Mouse (Mus musculus) hindbrain, embryonic 14.5 days (tissue): ENCODE measurements at regions not wholly inside any gene's neighbourhood (a gene's known extent, or its start where the extent isn't known, plus 50 kb on each side); places are given as distances from the start of the nearest gene placed in this dataset.

Source experiments
- ATAC-seq: fragments of 200-750 bp; cut with Nextera tagmentation; 2 replicates; pipeline ENCODE4 v1.8.0; 2017; ENCODE audit warnings: moderate number of reproducible peaks, mild to moderate bottlenecking, moderate TSS enrichment, moderate library complexity; ENCODE audit not compliant: low FRiP score
- DNase-seq: peaks from one replicate; pipeline ENCODE4 v3.0.0-alpha.2; 2015; ENCODE audit warnings: low spot score
- H3K27ac ChIP-seq: fragments of 300-500 bp; sonication (generic); 2 replicates; pipeline ENCODE4 v1.5.1; 2014; ENCODE audit warnings: mild to moderate bottlenecking, moderate library complexity
- H3K27me3 ChIP-seq: fragments of 300-500 bp; sonication (generic); 2 replicates; pipeline ENCODE4 v1.6.1; 2014; ENCODE audit warnings: mild to moderate bottlenecking, low read length, mixed read lengths; ENCODE audit not compliant: control insufficient read depth, insufficient read depth
- H3K36me3 ChIP-seq: fragments of 300-500 bp; sonication (generic); replicated peaks from 2 replicates; pipeline ENCODE4 v1.6.1; 2014; ENCODE audit not compliant: control insufficient read depth, insufficient read depth
- H3K4me1 ChIP-seq: fragments of 300-500 bp; sonication (generic); replicated peaks from 2 replicates; pipeline ENCODE4 v1.6.1; 2014; ENCODE audit warnings: antibody characterized with exemption, low read length, mixed read lengths; ENCODE audit not compliant: control insufficient read depth, insufficient read depth
- H3K4me2 ChIP-seq: fragments of 300-500 bp; sonication (generic); replicated peaks from 2 replicates; pipeline ENCODE4 v1.6.1; 2014; ENCODE audit warnings: mild to moderate bottlenecking, moderate library complexity
- H3K4me3 ChIP-seq: fragments of 300-500 bp; sonication (generic); replicated peaks from 2 replicates; pipeline ENCODE4 v1.5.1; 2014; ENCODE audit warnings: mild to moderate bottlenecking, low read length
- H3K9ac ChIP-seq: fragments of 300-500 bp; sonication (generic); 2 replicates; pipeline ENCODE4 v1.6.1; 2014
- H3K9me3 ChIP-seq: fragments of 300-500 bp; sonication (generic); 2 replicates; pipeline ENCODE4 v1.6.1; 2016; ENCODE audit warnings: low read length; ENCODE audit not compliant: control insufficient read depth
- WGBS: fragments of 180-500 bp; shearing (Covaris S2); extraction: QIAGEN DNeasy Blood & Tissue Kit; methylation state at CpG from one replicate; pipeline ENCODE4 v1.1.7; 2014; 5-methylcytosine and 5-hydroxymethylcytosine counted together

DNA sequence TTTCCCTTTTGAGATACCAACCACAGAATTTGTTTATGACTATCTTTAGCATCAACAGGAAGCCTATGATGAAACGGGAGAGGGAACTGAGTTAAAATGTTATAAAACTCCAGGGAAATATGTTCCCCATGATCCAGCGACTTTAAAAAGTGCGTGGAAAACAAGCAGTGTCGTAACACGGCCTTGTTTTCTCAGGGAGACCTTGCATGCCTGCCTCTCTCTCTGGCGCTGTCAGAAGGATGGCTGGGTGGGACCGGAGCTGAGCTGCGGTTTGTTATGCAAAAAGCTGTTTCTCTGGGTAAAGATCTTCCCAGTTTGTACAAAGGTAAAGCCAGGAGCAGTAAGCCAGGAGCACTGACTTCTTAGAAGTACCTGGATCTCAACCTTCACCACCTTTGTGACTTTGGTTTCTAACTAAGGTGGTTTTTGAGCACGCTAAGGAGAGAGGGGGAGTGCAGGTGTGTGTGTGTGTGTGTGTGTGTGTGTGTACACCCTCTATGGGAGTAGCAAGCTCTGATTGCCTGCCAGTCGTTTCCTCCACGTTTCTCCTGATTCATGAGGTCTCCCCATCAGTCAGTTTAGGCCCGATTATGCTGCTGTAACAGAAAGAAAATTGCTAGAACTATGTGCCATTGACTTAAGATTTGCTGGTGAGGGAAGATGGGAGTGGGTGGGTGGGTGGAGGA lies 107.3 kb upstream of the Rap1b start:
- H3K4me2 ChIP-seq: no peak overlapping the region
- H3K4me3 ChIP-seq: no peak overlapping the region
- H3K27ac ChIP-seq: no peak overlapping the region
- H3K9me3 ChIP-seq: no peaks in the 10 kb centered on the region
- DNase-seq (no peak), ATAC-seq (no peak)
- H3K27me3 ChIP-seq: no peaks in the 10 kb centered on the region
- WGBS: 28% methylated on average over 12 of the region's 12 CpGs
- no peaks in the 10 kb centered on the region for H3K4me1 ChIP-seq
- H3K36me3 ChIP-seq: no peaks in the 10 kb centered on the region
- no peak overlapping the region for H3K9ac ChIP-seq

DNA sequence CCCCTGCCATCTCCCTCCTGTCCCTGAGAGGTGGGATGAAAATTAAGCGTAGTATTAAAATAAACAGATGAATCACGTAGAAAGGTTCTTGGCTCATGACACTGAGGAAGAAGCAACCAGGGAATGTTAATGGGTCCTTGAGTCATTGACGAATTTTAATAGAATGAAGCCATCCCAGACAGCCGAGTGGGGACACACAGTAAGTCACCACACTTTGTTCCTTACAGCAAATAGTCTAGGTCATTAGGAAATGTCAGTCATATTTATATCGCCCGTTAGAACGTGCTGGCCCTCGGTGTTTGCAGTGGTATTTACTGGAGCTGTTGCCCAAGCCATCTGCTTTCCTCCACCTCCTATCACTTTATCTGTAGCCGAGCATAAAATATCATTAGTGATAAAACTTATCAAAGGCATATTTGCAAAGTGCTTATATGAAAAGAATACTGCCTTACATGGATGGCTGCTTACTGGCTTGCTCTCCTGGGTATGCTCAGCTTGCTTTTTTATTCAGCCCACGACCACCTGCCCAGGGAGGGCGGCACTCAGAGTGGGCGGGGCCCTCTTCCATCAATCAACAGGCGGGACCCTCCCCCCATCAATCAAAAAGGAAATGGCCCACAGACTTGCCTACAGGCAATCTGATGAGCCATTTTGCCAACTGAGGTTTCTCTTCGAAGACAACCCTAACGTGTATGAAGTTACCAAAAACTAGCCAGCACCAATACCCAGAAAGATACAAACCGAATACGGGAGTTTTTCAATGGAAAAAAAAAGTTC lies 110.5 kb upstream of the Rap1b start:
- Histone ChIP-seq H3K27me3 (no peaks in the 10 kb centered on the region), H3K4me2 (no peak overlapping the region), H3K36me3 (no peaks in the 10 kb centered on the region), H3K27ac (no peak overlapping the region), H3K9me3 (no peaks in the 10 kb centered on the region), H3K4me3 (no peak overlapping the region), H3K9ac (no peak overlapping the region), H3K4me1 (no peaks in the 10 kb centered on the region)
- 75% methylated on average over 17 of the region's 17 CpGs for WGBS
- DNase-seq: no peak
- ATAC-seq: no peak

GRCm38 (mm10) chr10:117974706-117975105 lies 128.9 kb upstream of the Rap1b start:
- Histone ChIP-seq H3K4me2 (no peak overlapping the region), H3K27ac (no peak overlapping the region), H3K9me3 (no peaks in the 10 kb centered on the region), H3K27me3 (no peaks in the 10 kb centered on the region), H3K4me1 (no peaks in the 10 kb centered on the region), H3K36me3 (no peaks in the 10 kb centered on the region), H3K9ac (no peak overlapping the region), H3K4me3 (no peak overlapping the region)
- ATAC-seq: no peak
- no peak for DNase-seq
- 78% methylated on average over 6 of the region's 6 CpGs for WGBS

DNA sequence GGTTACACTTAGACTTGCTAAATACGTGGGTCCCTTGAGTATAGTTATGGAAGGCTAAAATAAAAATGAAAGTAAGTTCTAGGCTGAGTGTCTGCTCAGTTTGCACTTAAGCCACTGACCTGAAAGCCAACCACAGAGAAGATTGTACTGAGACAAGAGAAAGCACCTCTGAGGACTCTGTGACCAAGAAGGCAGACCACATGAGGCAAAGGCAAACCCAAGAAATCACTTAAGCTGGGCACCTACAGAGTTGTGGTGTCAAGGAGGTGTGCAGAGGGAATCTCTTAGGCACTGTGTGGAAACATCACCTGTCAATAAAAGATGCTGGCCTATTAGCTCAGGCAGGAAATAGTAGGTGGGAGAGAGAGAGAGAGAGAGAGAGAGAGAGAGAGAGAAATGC lies 129.6 kb upstream of the Rap1b start:
- H3K36me3 ChIP-seq: no peaks in the 10 kb centered on the region
- WGBS: 90% methylated on average over 1 of the region's 1 CpGs
- H3K27me3 ChIP-seq: no peaks in the 10 kb centered on the region
- no peaks in the 10 kb centered on the region for H3K4me1 ChIP-seq
- H3K9me3 ChIP-seq: no peaks in the 10 kb centered on the region
- no peak for ATAC-seq
- no peak overlapping the region for H3K4me3 ChIP-seq
- no peak overlapping the region for H3K9ac ChIP-seq
- H3K27ac ChIP-seq: no peak overlapping the region
- no peak overlapping the region for H3K4me2 ChIP-seq
- DNase-seq: no peak

- no peak overlapping the region for H3K27ac ChIP-seq
- ATAC-seq (no peak), DNase-seq (no peak)
- WGBS: 90% methylated on average over 4 of the region's 4 CpGs
- 0 out of 2 replicates have a peak, but pooled peaks cover 7% of the 10 kb centered on the region for H3K4me1 ChIP-seq
- no peak overlapping the region for H3K9ac ChIP-seq
- H3K4me2 ChIP-seq: no peak overlapping the region
- no peaks in the 10 kb centered on the region for H3K9me3 ChIP-seq
- no peaks in the 10 kb centered on the region for H3K27me3 ChIP-seq
- no peak overlapping the region for H3K4me3 ChIP-seq
- H3K36me3 ChIP-seq: no peaks in the 10 kb centered on the region
Observed at GRCm38 (mm10) chr10:117979091-117979490, 133.3 kb upstream of the Rap1b start.

DNA sequence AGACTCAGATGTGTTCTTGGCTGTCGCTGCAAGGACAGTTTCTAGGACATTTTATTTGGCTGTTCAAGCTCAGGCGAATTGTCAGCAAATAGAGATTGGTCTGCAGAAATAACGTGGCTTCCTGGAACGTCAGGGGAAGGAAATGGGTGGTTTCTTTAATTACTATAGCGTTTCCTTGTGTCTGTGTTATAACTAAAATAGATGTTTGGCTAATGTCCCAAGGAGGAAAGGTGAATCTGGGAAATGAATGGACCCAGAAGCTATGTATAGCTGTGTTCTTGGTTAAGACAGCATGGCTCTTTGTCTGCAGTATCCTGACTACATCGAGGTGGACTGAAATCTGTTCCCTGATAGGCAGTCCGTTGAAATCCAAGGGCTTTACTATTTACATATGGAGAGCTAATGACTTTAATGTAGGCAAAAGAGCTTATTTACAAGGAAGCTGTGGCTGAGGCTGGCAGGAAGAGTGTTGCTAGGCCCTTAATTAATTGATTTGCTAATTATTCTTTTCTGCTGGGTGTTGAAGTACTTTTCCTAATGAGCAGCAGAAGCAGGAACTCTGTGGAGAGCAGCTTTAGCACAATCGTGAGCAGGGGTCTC lies 136.9 kb upstream of the Rap1b start:
- H3K9me3 ChIP-seq: no peaks in the 10 kb centered on the region
- no peaks in the 10 kb centered on the region for H3K27me3 ChIP-seq
- 0 out of 2 replicates have a peak, but pooled peaks cover 7% of the 10 kb centered on the region for H3K4me1 ChIP-seq
- whole genome bisulfite sequencing: 45% methylated on average over 8 of the region's 8 CpGs
- ATAC-seq (no peak), DNase-seq (peak; percentile 47)
- H3K36me3 ChIP-seq: no peaks in the 10 kb centered on the region
- no peak overlapping the region for H3K4me2 ChIP-seq
- no peak overlapping the region for H3K9ac ChIP-seq
- H3K4me3 ChIP-seq: no peak overlapping the region
- peak overlapping the region; percentile 27; the same call in 1 of the 2 replicates for H3K27ac ChIP-seq

DNA sequence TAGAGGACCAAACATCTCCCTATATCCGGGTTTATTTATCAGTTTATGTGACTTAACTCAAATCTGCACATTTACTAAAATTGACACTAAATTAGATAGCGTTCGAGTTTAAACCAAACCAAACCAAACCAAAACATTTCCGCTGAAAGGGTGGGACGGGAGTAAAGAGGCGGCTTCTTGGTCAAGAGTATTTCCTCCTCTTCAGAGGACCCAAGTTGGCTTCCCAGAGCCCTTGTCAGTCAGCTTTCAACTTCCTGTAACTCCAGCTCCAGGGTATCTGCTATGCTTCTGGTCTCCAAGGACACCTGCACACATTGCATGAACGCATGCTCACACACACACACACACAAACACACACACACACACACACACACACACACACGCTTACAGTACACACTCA lies 137.4 kb upstream of the Rap1b start:
- DNase-seq: no peak
- Histone ChIP-seq H3K36me3 (no peaks in the 10 kb centered on the region), H3K4me1 (0 out of 2 replicates have a peak, but pooled peaks cover 7% of the 10 kb centered on the region), H3K9ac (no peak overlapping the region), H3K9me3 (no peaks in the 10 kb centered on the region), H3K4me2 (no peak overlapping the region), H3K27ac (0 out of 2 replicates have a peak overlapping the region, but pooled peaks have one; percentile 27), H3K27me3 (no peaks in the 10 kb centered on the region), H3K4me3 (no peak overlapping the region)
- no peak for ATAC-seq
- 81% methylated on average over 8 of the region's 8 CpGs for WGBS

- Histone ChIP-seq H3K36me3 (no peaks in the 10 kb centered on the region), H3K27me3 (no peaks in the 10 kb centered on the region), H3K9me3 (no peaks in the 10 kb centered on the region), H3K27ac (no peak overlapping the region), H3K9ac (no peak overlapping the region), H3K4me1 (0 out of 2 replicates have a peak, but pooled peaks cover 7% of the 10 kb centered on the region), H3K4me3 (no peak overlapping the region), H3K4me2 (no peak overlapping the region)
- no peak for ATAC-seq
- WGBS: 78% methylated on average over 15 of the region's 15 CpGs
- DNase-seq: no peak
Observed at GRCm38 (mm10) chr10:117984784-117985602, 139.2 kb upstream of the Rap1b start.

DNA sequence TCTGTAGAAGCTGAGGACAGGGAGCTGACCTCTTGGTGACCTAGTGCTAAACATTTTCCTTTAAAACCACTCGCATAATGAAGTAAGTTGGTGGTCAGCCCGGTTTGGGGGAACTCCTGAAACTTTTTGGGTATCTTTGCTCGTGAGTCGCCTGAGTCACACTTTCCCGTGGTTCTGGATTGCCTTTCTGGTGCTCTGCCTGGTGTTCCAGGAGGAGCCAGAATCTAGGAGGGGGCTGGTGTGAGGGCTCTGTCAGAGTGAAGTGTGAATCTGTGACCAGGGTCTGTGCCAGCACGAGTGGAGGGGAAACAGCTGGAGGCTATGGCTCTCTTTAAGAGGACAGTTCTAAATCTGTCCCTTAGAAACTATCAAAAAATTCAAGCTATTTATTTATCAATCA lies 141.8 kb upstream of the Rap1b start:
- Histone ChIP-seq H3K4me3 (no peak overlapping the region), H3K36me3 (no peaks in the 10 kb centered on the region), H3K4me1 (0 out of 2 replicates have a peak, but pooled peaks cover 6% of the 10 kb centered on the region), H3K27ac (no peak overlapping the region), H3K4me2 (no peak overlapping the region), H3K9ac (no peak overlapping the region), H3K27me3 (no peaks in the 10 kb centered on the region), H3K9me3 (no peaks in the 10 kb centered on the region)
- no peak for ATAC-seq
- 70% methylated on average over 6 of the region's 6 CpGs for WGBS
- DNase-seq: no peak
